Mouse (Mus musculus) forebrain, embryonic 15.5 days (tissue): Measurements from ENCODE around the gene Lypd3. TPM values are rescaled to one million over a fixed set of nuclear protein-coding genes. Genes with fewer than 3 reads are reported as not detected.
"Not testable (repeated sequence)": the region's sequence is repeated elsewhere in the genome, so short reads cannot be mapped to it uniquely, and the experiment has no call there.

Experiments used
- ATAC-seq: fragments of 200-750 bp; cut with Nextera tagmentation; replicated peaks from 2 replicates; pipeline ENCODE4 v1.8.0; 2017; ENCODE audit warnings: mild to moderate bottlenecking, moderate TSS enrichment, moderate library complexity
- H3K27ac ChIP-seq: fragments of 300-500 bp; sonication (generic); replicated peaks from 2 replicates; pipeline ENCODE4 v1.5.1; 2015; ENCODE audit warnings: mild to moderate bottlenecking, inconsistent platforms
- H3K27me3 ChIP-seq: fragments of 300-500 bp; sonication (generic); 2 replicates; pipeline ENCODE4 v1.6.1; 2015; ENCODE audit warnings: inconsistent platforms
- H3K36me3 ChIP-seq: fragments of 300-500 bp; sonication (generic); 2 replicates; pipeline ENCODE4 v1.6.1; 2015; ENCODE audit warnings: mild to moderate bottlenecking, inconsistent platforms
- H3K4me1 ChIP-seq: fragments of 300-500 bp; sonication (generic); 2 replicates; pipeline ENCODE4 v1.6.1; 2015; ENCODE audit warnings: inconsistent platforms
- H3K4me2 ChIP-seq: fragments of 300-500 bp; sonication (generic); replicated peaks from 2 replicates; pipeline ENCODE4 v1.6.1; 2015; ENCODE audit warnings: mild to moderate bottlenecking, inconsistent platforms
- H3K4me3 ChIP-seq: fragments of 300-500 bp; sonication (generic); 2 replicates; pipeline ENCODE4 v1.5.1; 2015; ENCODE audit warnings: mild to moderate bottlenecking, inconsistent platforms
- H3K9ac ChIP-seq: fragments of 300-500 bp; sonication (generic); replicated peaks from 2 replicates; pipeline ENCODE4 v1.6.1; 2015; ENCODE audit warnings: mild to moderate bottlenecking, inconsistent platforms
- H3K9me3 ChIP-seq: fragments of 300-500 bp; sonication (generic); 2 replicates; pipeline ENCODE4 v1.6.1; 2016; ENCODE audit warnings: inconsistent platforms
- WGBS: fragments of 180-500 bp; shearing (Covaris S2); methylation state at CpG from one replicate; pipeline ENCODE4 v1.1.7; 2015; ENCODE audit warnings: mixed read lengths; 5-methylcytosine and 5-hydroxymethylcytosine counted together
- polyA plus RNA-seq: library from polyadenylated mRNA; unstranded; fragments of >200 nt; fragmentation: Nextera tagmentation; extraction: Ambion mirVana; gene quantifications from 2 replicates; pipeline ENCODE4 v1.2.1, GENCODE M21; 2015

Gene Lypd3
- polyA plus RNA-seq, 1 experiment from 2014 or later, result 0.23 TPM

DNA sequence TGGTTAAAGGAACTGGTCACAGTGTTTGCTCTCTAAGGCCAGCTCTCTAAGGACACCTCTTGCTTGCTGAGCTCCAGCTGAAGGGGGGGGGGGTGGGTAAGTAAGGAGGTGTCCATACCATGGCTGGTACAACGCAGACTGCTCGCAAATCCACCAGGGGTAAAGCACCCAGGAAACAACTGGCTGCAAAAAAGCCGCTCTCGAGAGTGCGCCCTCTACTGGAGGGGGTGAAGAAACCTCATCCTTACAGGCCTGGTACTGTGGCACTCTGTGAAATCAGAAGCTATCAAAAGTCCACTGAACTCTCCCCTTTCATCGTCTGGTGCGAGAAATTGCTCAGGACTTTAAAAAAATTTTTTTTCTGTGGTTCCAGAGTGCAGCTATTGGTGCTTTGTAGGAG lies 47.8 kb downstream of the Lypd3 start:
- H3K36me3 ChIP-seq, ATAC-seq, H3K9me3 ChIP-seq, H3K27me3 ChIP-seq, H3K4me2 ChIP-seq, H3K9ac ChIP-seq, H3K4me1 ChIP-seq, H3K4me3 ChIP-seq, H3K27ac ChIP-seq: not testable (repeated sequence)
- WGBS, result 81% methylated on average over 7 of the region's 7 CpGs

GRCm38 (mm10) chr7:24687519-24687918 lies 51.2 kb downstream of the Lypd3 start:
- not testable (repeated sequence) for H3K9me3 ChIP-seq, H3K27ac ChIP-seq, H3K4me2 ChIP-seq, H3K27me3 ChIP-seq, H3K4me3 ChIP-seq, H3K9ac ChIP-seq, ATAC-seq, H3K4me1 ChIP-seq, H3K36me3 ChIP-seq
- WGBS, result 93% methylated on average over 10 of the region's 10 CpGs

Other genes starting within 250 kb of the Lypd3 start
- 33.4 and 36.6 TPM in 2 replicates for gene Smg9, start 236.9 kb upstream of the Lypd3 start, polyA plus RNA-seq
- gene Irgc1, start 184.3 kb upstream of the Lypd3 start, polyA plus RNA-seq, result not detected in 2 replicates
- 1.3 and 1.6 TPM in 2 replicates for gene Plaur, start 174.1 kb upstream of the Lypd3 start, polyA plus RNA-seq
- gene Cadm4, start 154.5 kb upstream of the Lypd3 start, polyA plus RNA-seq, result 70.1 and 76.4 TPM in 2 replicates
- gene Zfp428, start 129.5 kb upstream of the Lypd3 start, polyA plus RNA-seq, result 296 and 306 TPM in 2 replicates
- 1.5 and 1.7 TPM in 2 replicates for gene AC161166.1, start 124.1 kb upstream of the Lypd3 start, polyA plus RNA-seq
- gene Irgq, start 105.9 kb upstream of the Lypd3 start, polyA plus RNA-seq, result 29.3 and 29.5 TPM in 2 replicates
- 0.52 TPM in 1 of 2 replicates, not detected in the other for gene Pinlyp, start 90.4 kb upstream of the Lypd3 start, polyA plus RNA-seq
- gene Xrcc1, start 90.3 kb upstream of the Lypd3 start, polyA plus RNA-seq, result 69.8 and 79.5 TPM in 2 replicates
- 17.4 and 18.9 TPM in 2 replicates for gene Ethe1, start 49.0 kb upstream of the Lypd3 start, polyA plus RNA-seq
- 11.6 and 11.7 TPM in 2 replicates for gene Zfp575, start 48.9 kb upstream of the Lypd3 start, polyA plus RNA-seq
- not detected in 2 replicates for gene Phldb3, start 25.8 kb upstream of the Lypd3 start, polyA plus RNA-seq
- not detected in 2 replicates for gene Tex101, start 40.1 kb downstream of the Lypd3 start, polyA plus RNA-seq
- not detected in 2 replicates for gene BC049730, start 72.7 kb downstream of the Lypd3 start, polyA plus RNA-seq
- not detected in 2 replicates for gene Gm4763, start 90.4 kb downstream of the Lypd3 start, polyA plus RNA-seq
- gene Cd177, start 123.8 kb downstream of the Lypd3 start, polyA plus RNA-seq, result 0.31 TPM in 1 of 2 replicates, not detected in the other
- gene Ceacam10, start 140.7 kb downstream of the Lypd3 start, polyA plus RNA-seq, result not detected in 2 replicates
- gene Gm9844, start 225.7 kb downstream of the Lypd3 start, polyA plus RNA-seq, result 27.2 and 27.9 TPM in 2 replicates
- not detected in 2 replicates for gene Lypd4, start 233.4 kb downstream of the Lypd3 start, polyA plus RNA-seq
- gene Dmrtc2, start 233.5 kb downstream of the Lypd3 start, polyA plus RNA-seq, result not detected in 2 replicates
- 1,460 and 1,591 TPM in 2 replicates for gene Rps19, start 247.8 kb downstream of the Lypd3 start, polyA plus RNA-seq